Mouse (Mus musculus) gastrocnemius, adult 18-20 months (tissue): ENCODE measurements around the gene Rab5b. TPM values are rescaled to one million over a fixed set of nuclear protein-coding genes. Genes with fewer than 3 reads are reported as not detected.
"Not testable (repeated sequence)": the region's sequence is repeated elsewhere in the genome, so short reads cannot be mapped to it uniquely, and the experiment has no call there.

ENCODE experiments used
- DNase-seq: peaks from one replicate; pipeline ENCODE4 v3.0.0; 2021; ENCODE audit warnings: low spot score
- long read RNA-seq, 2 experiments: library from polyadenylated mRNA; stranded (forward); transcript quantifications; one replicate each; pipeline ENCODE4 v2.0.0; 2021
- total RNA-seq, 2 experiments: library from RNA; stranded (reverse); gene quantifications; 2 replicates each; pipeline ENCODE4 v1.2.3; 2021

The Rab5b gene
- total RNA-seq: 10 to 100 TPM; 90.8 to 92.1 TPM
- long read RNA-seq, experiment 1, transcript Rab5b-201 (6 exons, 3,180 nt): major isoform, 87 of 118 reads
- long read RNA-seq, experiment 1, partial matches to known transcripts: 0 of 118 reads
- long read RNA-seq, experiment 1, other reads (novel, unspliced or antisense): 31 of 118 reads
- long read RNA-seq, experiment 2, transcript Rab5b-201 (6 exons, 3,180 nt): major isoform, 69 of 103 reads
- long read RNA-seq, experiment 2, partial matches to known transcripts: 2 of 103 reads
- long read RNA-seq, experiment 2, other reads (novel, unspliced or antisense): 32 of 103 reads

- DNase-seq: peak; percentile 99
Observed at GRCm38 (mm10) chr10:128695992-128696807, at the start of gene Rab5b. Rab5b (minus strand) TSS chr10:128696264.

GRCm38 (mm10) chr10:128744680-128745601 is 48.9 kb upstream of the Rab5b start, which contains the start of gene Dgka:
Dgka (minus strand) TSS chr10:128744855.
- no peak for DNase-seq

GRCm38 (mm10) chr10:128744211-128744610 is 48.1 kb upstream of the Rab5b start:
- DNase-seq: no peak

GRCm38 (mm10) chr10:128743791-128744191 is 47.7 kb upstream of the Rab5b start:
- DNase-seq: peak; percentile 52

- no peak for DNase-seq
Observed at GRCm38 (mm10) chr10:128743235-128743634, 47.2 kb upstream of the Rab5b start.

- no peak for DNase-seq
Observed at GRCm38 (mm10) chr10:128742616-128743015, 46.6 kb upstream of the Rab5b start.

- no peak for DNase-seq
Observed at GRCm38 (mm10) chr10:128740296-128740695, 44.2 kb upstream of the Rab5b start.

- no peak for DNase-seq
Observed at GRCm38 (mm10) chr10:128737435-128737834, 41.4 kb upstream of the Rab5b start.

GRCm38 (mm10) chr10:128731992-128732391 is 35.9 kb upstream of the Rab5b start:
- no peak for DNase-seq

- peak; percentile 73 for DNase-seq
Observed at GRCm38 (mm10) chr10:128731002-128731433, 35.0 kb upstream of the Rab5b start.

- no peak for DNase-seq
Observed at GRCm38 (mm10) chr10:128728059-128728458, 32.0 kb upstream of the Rab5b start.

- DNase-seq: not testable (repeated sequence)
Observed at GRCm38 (mm10) chr10:128725466-128725865, 29.4 kb upstream of the Rab5b start.

- no peak for DNase-seq
Observed at GRCm38 (mm10) chr10:128715559-128716537, 19.8 kb upstream of the Rab5b start.

- DNase-seq: not testable (repeated sequence)
Observed at GRCm38 (mm10) chr10:128711318-128711717, 15.3 kb upstream of the Rab5b start.

GRCm38 (mm10) chr10:128705317-128705693 is 9.2 kb upstream of the Rab5b start:
- no peak for DNase-seq

- DNase-seq: peak; percentile 93
Observed at GRCm38 (mm10) chr10:128704491-128705316, 8.6 kb upstream of the Rab5b start, which contains the start of gene Cdk2. Cdk2 (minus strand) TSS chr10:128705031.

- no peak for DNase-seq
Observed at GRCm38 (mm10) chr10:128703895-128704294, 7.8 kb upstream of the Rab5b start, which contains the start of gene Pmel. Pmel (plus strand) TSS chr10:128704195.

- DNase-seq: no peak
Observed at GRCm38 (mm10) chr10:128702328-128703007, 6.4 kb upstream of the Rab5b start.

- DNase-seq: no peak
Observed at GRCm38 (mm10) chr10:128700712-128701111, 4.6 kb upstream of the Rab5b start.
